Mouse (Mus musculus): ENCODE measurements at regions not wholly inside any gene's neighbourhood (a gene's known extent, or its start where the extent isn't known, plus 50 kb on each side); places are given as distances from the start of the nearest gene placed in this dataset.

DNA sequence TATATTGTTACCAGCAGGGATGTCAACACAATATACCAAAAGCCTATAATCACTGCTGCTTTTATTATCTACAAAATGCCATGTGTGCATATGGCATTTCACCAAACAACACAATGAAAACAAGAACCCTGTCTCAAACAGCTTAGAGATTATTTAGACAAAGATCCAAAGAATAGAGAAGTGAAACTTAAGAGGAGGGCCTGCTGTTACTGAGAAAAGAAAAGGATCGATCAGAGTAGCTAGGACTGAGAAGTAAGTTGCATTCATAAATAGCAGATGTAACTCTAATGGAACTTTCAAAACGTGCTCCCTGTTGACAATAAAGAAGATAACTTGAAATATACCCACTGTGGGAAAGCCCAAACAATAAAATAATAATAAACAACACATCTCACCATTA, 203.3 kb downstream of the Dnajb9 start:
- Histone ChIP-seq H3K4me3 (ENCODE audit: insufficient read depth, low read depth, low read length) (no peak overlapping the region), H3K27ac (ENCODE audit: insufficient read depth, low read depth, low read length) (no peak overlapping the region), H3K4me1 (ENCODE audit: control insufficient read depth, insufficient read depth, low read length) (no peaks in the 10 kb centered on the region)
- TF ChIP-seq POLR2A (IDR thresholded peaks at IDR 0.05; ENCODE audit: insufficient read depth, low read depth, low read length) (no peak), CTCF (IDR thresholded peaks at IDR 0.05; ENCODE audit: insufficient read depth, low read depth, low read length) (no peak)
- 31% methylated on average over 2 of the region's 2 CpGs for WGBS

DNA sequence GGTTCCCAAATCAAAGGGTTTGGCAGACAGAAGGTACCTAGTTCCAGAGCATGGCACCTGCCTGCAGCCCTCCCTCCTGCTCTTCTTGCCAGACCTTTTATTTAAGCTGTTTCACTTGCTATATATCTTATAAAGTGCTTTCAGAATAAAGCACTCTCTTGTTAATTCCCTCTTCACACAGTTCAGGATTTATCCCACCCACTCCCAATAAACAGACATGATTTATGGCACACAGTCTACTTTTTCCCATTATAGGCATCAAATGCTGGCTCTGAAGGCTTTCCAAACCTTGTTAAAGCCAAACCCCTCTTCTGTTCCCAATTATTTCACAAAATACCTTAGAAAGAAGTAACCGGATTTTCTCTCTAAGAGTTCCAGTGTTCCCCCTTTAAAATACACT, 226.6 kb downstream of the Dnajb9 start:
- 72% methylated on average over 1 of the region's 1 CpGs for WGBS
- H3K4me3 ChIP-seq (ENCODE audit: insufficient read depth, low read depth, low read length): no peak overlapping the region
- no peak overlapping the region for H3K27ac ChIP-seq (ENCODE audit: insufficient read depth, low read depth, low read length)
- TF ChIP-seq POLR2A (IDR thresholded peaks at IDR 0.05; ENCODE audit: insufficient read depth, low read depth, low read length) (no peak), CTCF (IDR thresholded peaks at IDR 0.05; ENCODE audit: insufficient read depth, low read depth, low read length) (no peak)
- no peaks in the 10 kb centered on the region for H3K4me1 ChIP-seq (ENCODE audit: control insufficient read depth, insufficient read depth, low read length)

DNA sequence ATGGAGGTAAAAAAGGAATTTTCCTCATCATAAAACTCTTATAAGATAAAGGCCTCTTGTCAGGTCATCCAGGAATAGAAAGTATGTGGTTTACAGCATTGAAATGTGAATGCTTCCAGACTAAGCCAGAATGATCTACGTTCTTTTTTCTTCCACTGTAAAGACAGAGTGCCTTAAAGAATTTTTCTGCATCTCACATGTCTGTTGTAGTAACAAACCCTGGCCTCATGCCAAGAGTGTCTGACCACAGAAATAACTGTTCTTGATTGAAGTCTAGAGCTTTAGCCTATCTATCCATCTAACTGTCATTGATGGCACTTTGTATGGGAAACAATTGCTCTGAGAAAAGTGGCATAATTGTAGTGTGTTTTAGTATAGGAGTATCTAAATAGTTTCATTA, 246.2 kb downstream of the Dnajb9 start:
- 65% methylated on average over 1 of the region's 1 CpGs for WGBS
- TF ChIP-seq CTCF (IDR thresholded peaks at IDR 0.05; ENCODE audit: insufficient read depth, low read depth, low read length): no peak
- TF ChIP-seq POLR2A (IDR thresholded peaks at IDR 0.05; ENCODE audit: insufficient read depth, low read depth, low read length): no peak
- H3K4me3 ChIP-seq (ENCODE audit: insufficient read depth, low read depth, low read length): no peak overlapping the region
- no peaks in the 10 kb centered on the region for H3K4me1 ChIP-seq (ENCODE audit: control insufficient read depth, insufficient read depth, low read length)
- no peak overlapping the region for H3K27ac ChIP-seq (ENCODE audit: insufficient read depth, low read depth, low read length)

DNA sequence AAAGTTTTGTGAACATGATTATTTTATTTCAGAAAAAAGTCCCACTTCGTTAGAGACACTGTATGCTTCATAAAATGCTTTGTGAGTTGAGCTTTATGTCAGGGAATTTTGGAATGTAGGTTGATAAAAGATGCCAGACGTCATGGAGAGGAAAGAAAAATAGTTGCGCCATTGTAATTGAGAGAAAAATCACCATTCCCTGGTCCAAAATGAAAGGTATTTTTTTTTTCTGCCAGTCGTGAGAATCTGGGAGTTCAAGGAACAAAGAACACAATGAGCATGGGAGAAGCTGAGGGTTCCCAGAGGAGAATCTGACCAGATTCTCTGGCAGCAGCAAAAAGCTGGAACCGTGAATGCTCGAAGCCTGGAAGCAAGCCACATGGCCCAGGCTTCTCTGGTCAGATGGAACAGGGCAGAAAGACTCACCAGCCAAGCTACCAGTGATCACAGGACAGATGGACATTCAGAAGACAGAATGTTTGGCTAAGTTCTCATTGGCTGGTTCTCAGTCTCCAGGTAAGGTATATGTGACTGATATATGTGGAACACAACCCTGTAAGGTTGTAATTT, 247.5 kb downstream of the Dnajb9 start:
- TF ChIP-seq POLR2A (IDR thresholded peaks at IDR 0.05; ENCODE audit: insufficient read depth, low read depth, low read length): no peak
- no peak for TF ChIP-seq CTCF (IDR thresholded peaks at IDR 0.05; ENCODE audit: insufficient read depth, low read depth, low read length)
- H3K27ac ChIP-seq (ENCODE audit: insufficient read depth, low read depth, low read length): no peak overlapping the region
- H3K4me3 ChIP-seq (ENCODE audit: insufficient read depth, low read depth, low read length): no peak overlapping the region
- H3K4me1 ChIP-seq (ENCODE audit: control insufficient read depth, insufficient read depth, low read length): no peaks in the 10 kb centered on the region
- 51% methylated on average over 6 of the region's 6 CpGs for WGBS

DNA sequence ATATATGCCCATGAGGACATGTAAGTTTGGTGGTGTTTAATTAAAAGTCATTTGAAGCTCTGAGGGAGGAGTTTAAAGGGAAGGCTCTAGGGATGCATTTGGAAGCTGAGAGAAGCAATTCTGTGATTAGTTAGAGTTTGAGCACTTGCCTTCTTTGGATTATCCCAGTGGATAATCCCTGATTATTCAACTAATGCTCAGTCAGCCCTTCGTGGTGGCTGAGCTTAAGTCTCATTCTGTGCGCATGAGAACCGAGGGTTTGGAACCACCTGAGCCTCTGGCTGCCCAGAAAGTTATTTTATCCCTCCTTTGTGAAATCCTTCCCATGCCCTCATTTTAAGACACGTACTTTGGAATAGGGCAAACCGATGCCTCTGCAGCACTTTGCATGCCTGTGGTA, 285.9 kb downstream of the Dnajb9 start:
- Histone ChIP-seq H3K4me1 (ENCODE audit: control insufficient read depth, insufficient read depth, low read length) (no peaks in the 10 kb centered on the region), H3K27ac (ENCODE audit: insufficient read depth, low read depth, low read length) (no peak overlapping the region), H3K4me3 (ENCODE audit: insufficient read depth, low read depth, low read length) (no peak overlapping the region)
- WGBS: 75% methylated on average over 5 of the region's 5 CpGs
- no peak for TF ChIP-seq CTCF (IDR thresholded peaks at IDR 0.05; ENCODE audit: insufficient read depth, low read depth, low read length)
- TF ChIP-seq POLR2A (IDR thresholded peaks at IDR 0.05; ENCODE audit: insufficient read depth, low read depth, low read length): no peak

DNA sequence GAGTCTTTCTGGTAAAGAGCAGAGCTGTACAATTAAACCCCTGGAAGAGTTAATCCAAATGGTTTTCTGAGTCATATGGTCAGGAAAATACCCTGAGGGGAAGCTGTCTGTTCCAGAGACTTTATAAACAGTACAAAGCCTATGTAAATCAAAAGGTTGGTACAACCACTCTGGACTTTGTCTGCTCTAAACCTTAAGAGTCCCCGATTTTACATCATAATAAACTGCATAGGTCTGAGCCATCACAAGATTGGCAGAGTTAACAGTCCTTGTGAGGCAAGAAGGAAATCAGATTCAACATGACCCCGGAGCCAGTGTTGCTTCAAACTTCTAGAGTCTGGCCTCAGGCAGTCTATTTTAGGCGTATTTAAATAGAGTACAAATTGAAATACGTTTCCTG, 289.7 kb downstream of the Dnajb9 start:
- Histone ChIP-seq H3K4me3 (ENCODE audit: insufficient read depth, low read depth, low read length) (no peak overlapping the region), H3K4me1 (ENCODE audit: control insufficient read depth, insufficient read depth, low read length) (no peaks in the 10 kb centered on the region), H3K27ac (ENCODE audit: insufficient read depth, low read depth, low read length) (no peak overlapping the region)
- WGBS: 48% methylated on average over 4 of the region's 4 CpGs
- TF ChIP-seq POLR2A (IDR thresholded peaks at IDR 0.05; ENCODE audit: insufficient read depth, low read depth, low read length): no peak
- no peak for TF ChIP-seq CTCF (IDR thresholded peaks at IDR 0.05; ENCODE audit: insufficient read depth, low read depth, low read length)

DNA sequence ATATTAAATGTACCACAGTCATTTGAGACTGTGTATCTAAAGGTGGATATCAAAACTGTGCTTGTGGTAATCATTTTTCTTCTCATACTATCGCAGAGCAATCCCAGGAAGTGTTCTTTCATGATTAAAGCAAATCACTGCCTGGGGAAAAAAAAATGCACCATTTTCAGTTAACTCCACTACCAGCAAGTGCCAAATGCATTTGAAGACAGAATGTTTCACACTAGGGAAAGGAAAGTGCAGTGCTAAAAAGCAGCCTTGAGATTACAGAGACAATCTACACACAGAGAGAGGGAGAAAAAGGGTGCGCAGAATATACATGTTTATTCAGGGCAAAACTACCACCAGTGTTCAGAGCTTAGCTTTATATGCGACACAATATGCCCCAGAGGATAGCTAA, 291.0 kb downstream of the Dnajb9 start:
- H3K27ac ChIP-seq (ENCODE audit: insufficient read depth, low read depth, low read length): no peak overlapping the region
- no peak for TF ChIP-seq CTCF (IDR thresholded peaks at IDR 0.05; ENCODE audit: insufficient read depth, low read depth, low read length)
- no peak for TF ChIP-seq POLR2A (IDR thresholded peaks at IDR 0.05; ENCODE audit: insufficient read depth, low read depth, low read length)
- H3K4me1 ChIP-seq (ENCODE audit: control insufficient read depth, insufficient read depth, low read length): no peaks in the 10 kb centered on the region
- H3K4me3 ChIP-seq (ENCODE audit: insufficient read depth, low read depth, low read length): no peak overlapping the region
- 80% methylated on average over 3 of the region's 3 CpGs for WGBS

DNA sequence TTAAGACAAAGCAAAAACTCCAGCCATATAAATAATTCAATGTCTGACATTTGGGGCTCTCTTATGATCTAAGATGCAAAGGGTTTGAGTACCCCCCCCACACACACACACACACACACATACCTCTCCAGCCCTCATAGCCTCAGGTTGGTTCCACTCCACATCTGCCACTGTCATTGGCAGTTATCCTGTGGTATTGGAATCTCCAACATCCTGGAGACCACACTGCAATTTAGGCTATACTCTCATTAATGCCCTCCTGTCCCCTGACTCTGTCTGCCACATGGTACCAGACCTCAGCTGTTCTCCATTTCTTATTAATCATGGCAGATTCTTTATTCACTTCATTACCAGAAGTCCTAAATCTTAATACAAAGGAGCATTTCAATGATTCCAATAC, 293.3 kb downstream of the Dnajb9 start:
- TF ChIP-seq CTCF (IDR thresholded peaks at IDR 0.05; ENCODE audit: insufficient read depth, low read depth, low read length): no peak
- TF ChIP-seq POLR2A (IDR thresholded peaks at IDR 0.05; ENCODE audit: insufficient read depth, low read depth, low read length): no peak
- Histone ChIP-seq H3K4me1 (ENCODE audit: control insufficient read depth, insufficient read depth, low read length) (no peaks in the 10 kb centered on the region), H3K4me3 (ENCODE audit: insufficient read depth, low read depth, low read length) (no peak overlapping the region), H3K27ac (ENCODE audit: insufficient read depth, low read depth, low read length) (no peak overlapping the region)

DNA sequence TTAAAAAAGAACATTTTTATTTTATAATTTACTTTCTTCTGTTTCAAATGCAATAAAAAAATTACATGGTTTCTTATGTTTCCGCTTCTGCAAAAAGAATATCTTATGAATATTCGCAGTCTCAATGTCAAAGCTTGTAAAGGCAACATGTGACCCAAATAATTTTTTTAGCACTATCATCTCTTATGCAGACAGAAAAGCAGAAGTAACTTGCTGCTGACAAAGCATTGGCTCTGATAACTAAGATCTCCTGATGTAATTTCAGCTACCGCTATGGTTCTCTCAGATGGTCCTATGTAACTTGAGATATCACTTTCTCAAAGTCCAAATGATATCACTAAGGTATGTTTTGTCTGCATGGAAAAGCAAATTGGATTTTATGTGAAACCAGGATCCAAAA, 310.9 kb downstream of the Dnajb9 start:
- no peaks in the 10 kb centered on the region for H3K4me1 ChIP-seq (ENCODE audit: control insufficient read depth, insufficient read depth, low read length)
- TF ChIP-seq POLR2A (IDR thresholded peaks at IDR 0.05; ENCODE audit: insufficient read depth, low read depth, low read length) (no peak), CTCF (IDR thresholded peaks at IDR 0.05; ENCODE audit: insufficient read depth, low read depth, low read length) (no peak)
- no peak overlapping the region for H3K4me3 ChIP-seq (ENCODE audit: insufficient read depth, low read depth, low read length)
- WGBS: 97% methylated on average over 3 of the region's 3 CpGs
- no peak overlapping the region for H3K27ac ChIP-seq (ENCODE audit: insufficient read depth, low read depth, low read length)

DNA sequence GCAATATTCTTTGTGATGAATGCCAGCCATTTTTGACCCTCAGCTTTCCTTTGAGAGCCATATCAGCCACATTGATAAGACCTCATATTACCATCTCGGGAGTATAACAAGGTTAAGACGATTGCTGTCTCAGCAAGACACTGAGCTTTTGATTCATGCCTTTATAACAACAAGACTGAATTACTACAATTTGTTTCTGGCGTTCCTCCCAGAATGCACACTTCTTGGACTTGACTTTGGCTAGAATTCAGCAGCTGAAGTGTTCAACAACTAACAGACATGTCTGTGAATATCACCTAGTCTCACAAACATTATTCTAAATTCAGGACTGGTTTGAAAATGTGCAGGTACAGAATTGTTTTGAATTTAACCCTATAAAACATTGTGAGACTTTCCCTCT, 324.5 kb downstream of the Dnajb9 start:
- Histone ChIP-seq H3K4me1 (ENCODE audit: control insufficient read depth, insufficient read depth, low read length) (no peaks in the 10 kb centered on the region), H3K27ac (ENCODE audit: insufficient read depth, low read depth, low read length) (no peak overlapping the region), H3K4me3 (ENCODE audit: insufficient read depth, low read depth, low read length) (no peak overlapping the region)
- WGBS: 31% methylated on average over 3 of the region's 3 CpGs
- no peak for TF ChIP-seq CTCF (IDR thresholded peaks at IDR 0.05; ENCODE audit: insufficient read depth, low read depth, low read length)
- no peak for TF ChIP-seq POLR2A (IDR thresholded peaks at IDR 0.05; ENCODE audit: insufficient read depth, low read depth, low read length)
